ENCODE assay signal across 1 mouse cellular context in the genomic region with DNA sequence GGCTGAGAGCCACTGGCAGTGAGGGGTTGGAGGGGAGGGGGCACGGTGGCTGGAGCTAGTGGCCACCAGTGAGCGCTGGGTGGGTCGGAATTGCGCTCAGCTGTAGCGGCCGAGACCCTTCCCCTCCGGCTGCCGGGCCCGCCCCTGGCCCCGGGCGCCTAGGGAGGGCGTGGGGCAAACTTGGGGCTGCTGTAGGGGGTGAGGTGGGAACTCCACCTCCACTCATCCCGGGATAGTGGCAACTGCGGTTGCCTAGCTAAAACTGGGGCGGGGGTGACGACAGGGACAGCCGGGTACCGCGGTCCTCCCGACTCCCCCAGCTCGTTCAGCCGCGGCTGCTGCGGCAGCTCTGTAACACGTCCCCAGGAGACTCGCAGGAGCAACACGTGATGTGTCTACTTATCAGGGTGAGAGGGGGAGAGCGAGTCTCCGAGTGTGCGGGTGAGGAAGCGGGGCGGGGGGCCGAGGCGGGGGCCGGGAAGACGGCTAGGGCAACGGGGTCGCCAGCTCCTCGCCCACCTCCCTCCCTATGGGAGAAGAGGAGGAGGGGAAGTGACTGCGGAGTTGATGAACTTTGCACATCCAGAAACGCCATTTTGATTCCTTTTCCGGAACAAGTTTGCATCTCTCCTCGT.
TF ChIP-seq lines count a peak whose summit lies in the region.

No protein-coding gene starts in this region.

TF ChIP-seq in MEL, 35 proteins besides CTCF, POLR2A, EP300 and RAD21 (continued from another document):
- TF ChIP-seq E2F4 (IDR thresholded peaks at IDR 0.05; ENCODE audit: borderline replicate concordance, low read depth, low read length) (no peak), MXI1 (IDR thresholded peaks at IDR 0.05; ENCODE audit: low read depth, low read length) (peak; percentile 82), MYC (IDR thresholded peaks at IDR 0.05; ENCODE audit: low read depth, low read length) (peak; percentile 52; the same call in 1 of the 2 replicates), USF2 (IDR thresholded peaks at IDR 0.05; ENCODE audit: borderline replicate concordance in 1 of 2, insufficient read depth in 1 of 2, low read depth in 1 of 2, low read length in 2 of 2) (peak in 1 of 2 experiments; percentile 68; a peak in 2 of 4 replicates), MAFK (IDR thresholded peaks at IDR 0.05; ENCODE audit: borderline replicate concordance, low read depth, low read length) (no peak), MAX (IDR thresholded peaks at IDR 0.05; ENCODE audit: low read length) (peak; percentile 88), BHLHE40 (IDR thresholded peaks at IDR 0.05; ENCODE audit: borderline replicate concordance, low read depth, low read length) (peak; percentile 93), GATA1 (IDR thresholded peaks at IDR 0.05; ENCODE audit: low read depth, low read length) (peak; percentile 13; the same call in 1 of the 2 replicates)
